Mouse (Mus musculus): ENCODE results near the gene Pcdh15. TPM values are rescaled to one million over a fixed set of nuclear protein-coding genes. Genes with fewer than 3 reads are reported as not detected.

Pcdh15 gene
- polyA plus RNA-seq, 1 experiment = 0.08 TPM

GRCm38 (mm10) chr10:74181921-74182320, 1082.8 kb downstream of the Pcdh15 start:
- TF ChIP-seq REST (IDR thresholded peaks at IDR 0.05; ENCODE audit: insufficient read depth, insufficient read length) (no peak), POLR2A (IDR thresholded peaks at IDR 0.05; ENCODE audit: insufficient read length, low read depth) (no peak), MYOD1 (IDR thresholded peaks at IDR 0.05; ENCODE audit: control insufficient read depth in 1 of 3, insufficient read length in 2 of 3, low read depth in 2 of 3) (no peak), TCF12 (IDR thresholded peaks at IDR 0.05; ENCODE audit: insufficient read depth, poor library complexity, severe bottlenecking) (no peak), CEBPB (IDR thresholded peaks at IDR 0.05; ENCODE audit: insufficient read depth, poor library complexity, severe bottlenecking) (no peak), TCF3 (IDR thresholded peaks at IDR 0.05; ENCODE audit: insufficient read length, low read depth) (no peak), MYOG (IDR thresholded peaks at IDR 0.05; ENCODE audit: control insufficient read depth in 1 of 3, insufficient read depth in 1 of 3, insufficient read length in 2 of 3, low read depth in 2 of 3) (no peak), POLR2AphosphoS2 (IDR thresholded peaks at IDR 0.05; ENCODE audit: insufficient read length, low read depth) (no peak), E2F4 (IDR thresholded peaks at IDR 0.05; ENCODE audit: insufficient read depth) (no peak), SRF (IDR thresholded peaks at IDR 0.05; ENCODE audit: control insufficient read depth, insufficient read length, low read depth) (no peak), USF1 (IDR thresholded peaks at IDR 0.05; ENCODE audit: low read depth) (no peak), MAX (IDR thresholded peaks at IDR 0.05; ENCODE audit: low read depth) (no peak)
- Histone ChIP-seq H3K36me3 (ENCODE audit: control insufficient read depth, insufficient read depth) (no peaks in the 10 kb centered on the region), H3K79me2 (ENCODE audit: control insufficient read depth, insufficient read depth) (no peaks in the 10 kb centered on the region), H3K4me3 (no peak overlapping the region), H3ac (ENCODE audit: control insufficient read depth, insufficient read length) (no peak overlapping the region), H3K4me2 (ENCODE audit: low read depth) (no peak overlapping the region), H3K27me3 (ENCODE audit: control insufficient read depth, insufficient read depth, insufficient read length) (no peaks in the 10 kb centered on the region)

DNA sequence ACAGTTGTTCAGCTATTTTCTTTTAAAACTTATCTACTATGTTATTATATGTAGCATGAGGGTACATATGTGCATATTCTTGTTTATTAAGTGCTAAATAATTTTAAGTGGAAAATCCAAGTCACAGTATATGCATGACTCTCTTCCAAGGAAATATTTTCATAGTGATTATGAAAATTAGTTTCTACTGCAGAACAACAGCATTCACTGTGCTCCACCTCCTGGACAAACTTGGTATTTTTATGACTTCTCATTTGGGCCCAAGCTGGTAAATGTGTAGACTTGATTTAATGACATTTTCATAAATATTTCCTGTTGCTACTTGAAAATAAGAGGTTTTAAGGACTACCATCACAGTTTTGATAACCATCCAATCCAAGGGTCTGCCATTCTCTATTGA, 1104.5 kb downstream of the Pcdh15 start:
- Histone ChIP-seq H3K36me3 (ENCODE audit: control insufficient read depth, insufficient read depth) (no peaks in the 10 kb centered on the region), H3K27me3 (ENCODE audit: control insufficient read depth, insufficient read depth, insufficient read length) (no peaks in the 10 kb centered on the region), H3K79me2 (ENCODE audit: control insufficient read depth, insufficient read depth) (no peaks in the 10 kb centered on the region), H3K4me2 (ENCODE audit: low read depth) (no peak overlapping the region), H3K4me3 (no peak overlapping the region), H3ac (ENCODE audit: control insufficient read depth, insufficient read length) (no peak overlapping the region)
- no peak for TF ChIP-seq CEBPB (IDR thresholded peaks at IDR 0.05; ENCODE audit: insufficient read depth, poor library complexity, severe bottlenecking)
- TF ChIP-seq TCF3 (IDR thresholded peaks at IDR 0.05; ENCODE audit: insufficient read length, low read depth) = no peak
- no peak for TF ChIP-seq E2F4 (IDR thresholded peaks at IDR 0.05; ENCODE audit: insufficient read depth)
- no peak for TF ChIP-seq MYOG (IDR thresholded peaks at IDR 0.05; ENCODE audit: control insufficient read depth in 1 of 3, insufficient read depth in 1 of 3, insufficient read length in 2 of 3, low read depth in 2 of 3)
- TF ChIP-seq TCF12 (IDR thresholded peaks at IDR 0.05; ENCODE audit: insufficient read depth, poor library complexity, severe bottlenecking) = no peak
- no peak for TF ChIP-seq REST (IDR thresholded peaks at IDR 0.05; ENCODE audit: insufficient read depth, insufficient read length)
- no peak for TF ChIP-seq MAX (IDR thresholded peaks at IDR 0.05; ENCODE audit: low read depth)
- no peak for TF ChIP-seq MYOD1 (IDR thresholded peaks at IDR 0.05; ENCODE audit: control insufficient read depth in 1 of 3, insufficient read length in 2 of 3, low read depth in 2 of 3)
- no peak for TF ChIP-seq SRF (IDR thresholded peaks at IDR 0.05; ENCODE audit: control insufficient read depth, insufficient read length, low read depth)
- no peak for TF ChIP-seq USF1 (IDR thresholded peaks at IDR 0.05; ENCODE audit: low read depth)
- TF ChIP-seq POLR2A (IDR thresholded peaks at IDR 0.05; ENCODE audit: insufficient read length, low read depth) = no peak

- no peak for TF ChIP-seq USF1 (IDR thresholded peaks at IDR 0.05; ENCODE audit: low read depth)
- no peak for TF ChIP-seq SRF (IDR thresholded peaks at IDR 0.05; ENCODE audit: control insufficient read depth, insufficient read length, low read depth)
- TF ChIP-seq POLR2AphosphoS2 (IDR thresholded peaks at IDR 0.05; ENCODE audit: insufficient read length, low read depth) = no peak
- TF ChIP-seq MAX (IDR thresholded peaks at IDR 0.05; ENCODE audit: low read depth) = no peak
- no peak for TF ChIP-seq TCF12 (IDR thresholded peaks at IDR 0.05; ENCODE audit: insufficient read depth, poor library complexity, severe bottlenecking)
- no peak for TF ChIP-seq MYOD1 (IDR thresholded peaks at IDR 0.05; ENCODE audit: control insufficient read depth in 1 of 3, insufficient read length in 2 of 3, low read depth in 2 of 3)
- no peak for TF ChIP-seq CEBPB (IDR thresholded peaks at IDR 0.05; ENCODE audit: insufficient read depth, poor library complexity, severe bottlenecking)
- TF ChIP-seq E2F4 (IDR thresholded peaks at IDR 0.05; ENCODE audit: insufficient read depth) = no peak
- no peak for TF ChIP-seq POLR2A (IDR thresholded peaks at IDR 0.05; ENCODE audit: insufficient read length, low read depth)
- no peak for TF ChIP-seq TCF3 (IDR thresholded peaks at IDR 0.05; ENCODE audit: insufficient read length, low read depth)
- no peak for TF ChIP-seq REST (IDR thresholded peaks at IDR 0.05; ENCODE audit: insufficient read depth, insufficient read length)
- no peak for TF ChIP-seq MYOG (IDR thresholded peaks at IDR 0.05; ENCODE audit: control insufficient read depth in 1 of 3, insufficient read depth in 1 of 3, insufficient read length in 2 of 3, low read depth in 2 of 3)
- Histone ChIP-seq H3K27me3 (ENCODE audit: control insufficient read depth, insufficient read depth, insufficient read length) (no peaks in the 10 kb centered on the region), H3ac (ENCODE audit: control insufficient read depth, insufficient read length) (no peak overlapping the region), H3K36me3 (ENCODE audit: control insufficient read depth, insufficient read depth) (no peaks in the 10 kb centered on the region), H3K79me2 (ENCODE audit: control insufficient read depth, insufficient read depth) (no peaks in the 10 kb centered on the region), H3K4me2 (ENCODE audit: low read depth) (no peak overlapping the region), H3K4me3 (no peak overlapping the region)
Measured at GRCm38 (mm10) chr10:74217268-74217667, 1118.1 kb downstream of the Pcdh15 start.

DNA sequence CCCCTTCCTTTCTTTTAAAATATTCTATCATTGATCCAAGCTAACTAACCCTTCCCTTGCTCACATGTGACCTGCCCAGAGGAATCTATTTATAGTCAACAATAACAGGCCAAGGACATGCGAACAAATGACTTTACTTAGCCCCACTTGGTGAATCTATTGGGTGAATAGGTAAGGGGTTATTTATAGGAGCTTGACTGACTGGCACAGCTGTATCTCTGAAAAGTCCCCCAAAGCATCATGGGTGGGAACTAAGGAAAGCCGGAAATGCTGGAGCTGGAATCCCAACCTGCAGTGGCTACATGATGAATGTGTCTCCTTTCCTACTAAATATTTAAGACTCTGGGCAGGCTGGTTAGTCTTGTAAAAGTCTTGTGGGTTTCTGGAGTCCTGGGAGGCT, 1121.3 kb downstream of the Pcdh15 start:
- TF ChIP-seq CEBPB (IDR thresholded peaks at IDR 0.05; ENCODE audit: insufficient read depth, poor library complexity, severe bottlenecking) (no peak), E2F4 (IDR thresholded peaks at IDR 0.05; ENCODE audit: insufficient read depth) (no peak), TCF3 (IDR thresholded peaks at IDR 0.05; ENCODE audit: insufficient read length, low read depth) (no peak), REST (IDR thresholded peaks at IDR 0.05; ENCODE audit: insufficient read depth, insufficient read length) (no peak), MAX (IDR thresholded peaks at IDR 0.05; ENCODE audit: low read depth) (no peak), MYOD1 (IDR thresholded peaks at IDR 0.05; ENCODE audit: control insufficient read depth in 1 of 3, insufficient read length in 2 of 3, low read depth in 2 of 3) (peak; percentile 51 to 76 (median 72))
- Histone ChIP-seq H3K4me2 (ENCODE audit: low read depth) (peak overlapping the region; percentile 33), H3K27me3 (ENCODE audit: control insufficient read depth, insufficient read depth, insufficient read length) (no peaks in the 10 kb centered on the region), H3K4me3 (no peak overlapping the region), H3K36me3 (ENCODE audit: control insufficient read depth, insufficient read depth) (no peaks in the 10 kb centered on the region), H3ac (ENCODE audit: control insufficient read depth, insufficient read length) (no peak overlapping the region), H3K79me2 (ENCODE audit: control insufficient read depth, insufficient read depth) (no peaks in the 10 kb centered on the region)
